Mouse (Mus musculus): ENCODE data around the gene Abca9.

Gene Abca9

GRCm38 (mm10) chr11:110167459-110168251, at the start of gene Abca9:
Abca9 (minus strand) TSS chr11:110168196.
- DNase-seq (ENCODE audit: low read depth, low spot score): no peak

GRCm38 (mm10) chr11:110217118-110217517, 49.1 kb upstream of the Abca9 start:
- DNase-seq (ENCODE audit: low read depth, low spot score): no peak

GRCm38 (mm10) chr11:110203930-110204329, 35.9 kb upstream of the Abca9 start:
- no peak for DNase-seq (ENCODE audit: low read depth, low spot score)

- DNase-seq (ENCODE audit: low read depth, low spot score): no peak
These were observed 30.9 kb upstream of the Abca9 start for GRCm38 (mm10) chr11:110198882-110199281.

- DNase-seq (ENCODE audit: low read depth, low spot score): no peak
These were observed 28.7 kb upstream of the Abca9 start for GRCm38 (mm10) chr11:110196561-110197306.

GRCm38 (mm10) chr11:110195310-110195709, 27.3 kb upstream of the Abca9 start:
- DNase-seq (ENCODE audit: low read depth, low spot score): no peak

GRCm38 (mm10) chr11:110171212-110171611, 3.2 kb upstream of the Abca9 start:
- DNase-seq (ENCODE audit: low read depth, low spot score): no peak

- no peak for DNase-seq (ENCODE audit: low read depth, low spot score)
These were observed 2.2 kb downstream of the Abca9 start for GRCm38 (mm10) chr11:110165822-110166221.

GRCm38 (mm10) chr11:110165409-110165808, 2.6 kb downstream of the Abca9 start:
- no peak for DNase-seq (ENCODE audit: low read depth, low spot score)

GRCm38 (mm10) chr11:110157059-110157458, 10.9 kb downstream of the Abca9 start:
- no peak for DNase-seq (ENCODE audit: low read depth, low spot score)

- no peak for DNase-seq (ENCODE audit: low read depth, low spot score)
These were observed 12.0 kb downstream of the Abca9 start for GRCm38 (mm10) chr11:110155985-110156384.

GRCm38 (mm10) chr11:110147640-110148039, 20.4 kb downstream of the Abca9 start:
- DNase-seq (ENCODE audit: low read depth, low spot score): no peak

GRCm38 (mm10) chr11:110145421-110145820, 22.6 kb downstream of the Abca9 start:
- no peak for DNase-seq (ENCODE audit: low read depth, low spot score)

GRCm38 (mm10) chr11:110130760-110131159, 37.2 kb downstream of the Abca9 start:
- DNase-seq (ENCODE audit: low read depth, low spot score): no peak

- DNase-seq (ENCODE audit: low read depth, low spot score): no peak
These were observed 56.9 kb downstream of the Abca9 start for GRCm38 (mm10) chr11:110111137-110111536.

GRCm38 (mm10) chr11:110101437-110101836, 66.6 kb downstream of the Abca9 start:
- DNase-seq (ENCODE audit: low read depth, low spot score): no peak

- DNase-seq (ENCODE audit: low read depth, low spot score): no peak
These were observed 69.1 kb downstream of the Abca9 start for GRCm38 (mm10) chr11:110098901-110099300.

GRCm38 (mm10) chr11:110097465-110097864, 70.5 kb downstream of the Abca9 start:
- no peak for DNase-seq (ENCODE audit: low read depth, low spot score)

GRCm38 (mm10) chr11:110095858-110096257, 72.1 kb downstream of the Abca9 start, which contains the start of gene Abca8a:
Abca8a (minus strand) TSS chr11:110095978.
- DNase-seq (ENCODE audit: low read depth, low spot score): no peak

GRCm38 (mm10) chr11:110094846-110095380, 73.1 kb downstream of the Abca9 start:
- DNase-seq (ENCODE audit: low read depth, low spot score): no peak

GRCm38 (mm10) chr11:110094236-110094635, 73.8 kb downstream of the Abca9 start:
- DNase-seq (ENCODE audit: low read depth, low spot score): no peak

- no peak for DNase-seq (ENCODE audit: low read depth, low spot score)
These were observed 76.7 kb downstream of the Abca9 start for GRCm38 (mm10) chr11:110091328-110091727.
